Mouse (Mus musculus) liver, embryonic 15.5 days (tissue): ENCODE data around the gene Slc2a13. TPM values are rescaled to one million over a fixed set of nuclear protein-coding genes. Genes with fewer than 3 reads are reported as not detected.

Experiments used
- ATAC-seq: fragments of 200-750 bp; cut with Nextera tagmentation; 2 replicates; pipeline ENCODE4 v1.8.0; 2017; ENCODE audit warnings: moderate number of reproducible peaks, mild to moderate bottlenecking, moderate library complexity; ENCODE audit not compliant: insufficient read depth
- H3K27ac ChIP-seq: fragments of 300-500 bp; sonication (generic); replicated peaks from 2 replicates; pipeline ENCODE4 v1.5.1; 2015; ENCODE audit warnings: mild to moderate bottlenecking, inconsistent platforms
- H3K27me3 ChIP-seq: fragments of 300-500 bp; sonication (generic); 2 replicates; pipeline ENCODE4 v1.6.1; 2015; ENCODE audit warnings: mild to moderate bottlenecking, inconsistent platforms
- H3K36me3 ChIP-seq: fragments of 300-500 bp; sonication (generic); replicated peaks from 2 replicates; pipeline ENCODE4 v1.6.1; 2015; ENCODE audit warnings: moderate library complexity, mild to moderate bottlenecking, inconsistent platforms
- H3K4me1 ChIP-seq: fragments of 300-500 bp; sonication (generic); replicated peaks from 2 replicates; pipeline ENCODE4 v1.6.1; 2015; ENCODE audit warnings: inconsistent platforms
- H3K4me2 ChIP-seq: fragments of 300-500 bp; sonication (generic); 2 replicates; pipeline ENCODE4 v1.6.1; 2015; ENCODE audit warnings: moderate library complexity, mild to moderate bottlenecking, inconsistent platforms
- H3K4me3 ChIP-seq: fragments of 300-500 bp; sonication (generic); replicated peaks from 2 replicates; pipeline ENCODE4 v1.5.1; 2015; ENCODE audit warnings: mild to moderate bottlenecking, inconsistent platforms
- H3K9ac ChIP-seq: fragments of 300-500 bp; sonication (generic); 2 replicates; pipeline ENCODE4 v1.6.1; 2015; ENCODE audit warnings: moderate library complexity, mild to moderate bottlenecking, inconsistent platforms
- H3K9me3 ChIP-seq: fragments of 300-500 bp; sonication (generic); replicated peaks from 2 replicates; pipeline ENCODE4 v1.6.1; 2016; ENCODE audit warnings: inconsistent platforms
- WGBS: fragments of 180-500 bp; shearing (Covaris S2); methylation state at CpG from one replicate; pipeline ENCODE4 v1.1.7; 2015; ENCODE audit warnings: mixed read lengths; ENCODE audit not compliant: insufficient replicate concordance; 5-methylcytosine and 5-hydroxymethylcytosine counted together
- polyA plus RNA-seq: library from polyadenylated mRNA; unstranded; fragments of >200 nt; fragmentation: Nextera tagmentation; extraction: Ambion mirVana; gene quantifications from 2 replicates; pipeline ENCODE4 v1.2.1, GENCODE M21; 2015

The Slc2a13 gene
- polyA plus RNA-seq, 1 experiment from 2014 or later: 0.08 TPM

GRCm38 (mm10) chr15:91566784-91567183 lies 6.3 kb downstream of the Slc2a13 start:
- Histone ChIP-seq H3K4me2 (no peak overlapping the region), H3K4me3 (no peak overlapping the region), H3K27ac (no peak overlapping the region), H3K36me3 (no peaks in the 10 kb centered on the region), H3K4me1 (no peaks in the 10 kb centered on the region), H3K9me3 (no peaks in the 10 kb centered on the region), H3K27me3 (peaks cover 31% of the 10 kb centered on the region), H3K9ac (no peak overlapping the region)
- WGBS: 56% methylated on average over 8 of the region's 8 CpGs
- no peak for ATAC-seq

- 69% methylated on average over 11 of the region's 11 CpGs for WGBS
- Histone ChIP-seq H3K9me3 (no peaks in the 10 kb centered on the region), H3K4me2 (no peak overlapping the region), H3K36me3 (no peaks in the 10 kb centered on the region), H3K9ac (no peak overlapping the region), H3K27me3 (peaks cover 15% of the 10 kb centered on the region), H3K4me3 (no peak overlapping the region), H3K4me1 (no peaks in the 10 kb centered on the region), H3K27ac (no peak overlapping the region)
- ATAC-seq: no peak
These were observed 7.9 kb downstream of the Slc2a13 start for GRCm38 (mm10) chr15:91565025-91565605.

GRCm38 (mm10) chr15:91561728-91562127 lies 11.3 kb downstream of the Slc2a13 start:
- 69% methylated on average over 6 of the region's 6 CpGs for WGBS
- no peaks in the 10 kb centered on the region for H3K36me3 ChIP-seq
- no peak overlapping the region for H3K27ac ChIP-seq
- no peak overlapping the region for H3K9ac ChIP-seq
- H3K4me2 ChIP-seq: no peak overlapping the region
- no peak for ATAC-seq
- H3K4me3 ChIP-seq: no peak overlapping the region
- no peaks in the 10 kb centered on the region for H3K4me1 ChIP-seq
- H3K9me3 ChIP-seq: no peaks in the 10 kb centered on the region
- H3K27me3 ChIP-seq: no peaks in the 10 kb centered on the region

GRCm38 (mm10) chr15:91555336-91555736 lies 17.7 kb downstream of the Slc2a13 start:
- H3K36me3 ChIP-seq: no peaks in the 10 kb centered on the region
- no peaks in the 10 kb centered on the region for H3K9me3 ChIP-seq
- no peak for ATAC-seq
- no peak overlapping the region for H3K4me2 ChIP-seq
- no peak overlapping the region for H3K4me3 ChIP-seq
- 68% methylated on average over 6 of the region's 6 CpGs for WGBS
- H3K27me3 ChIP-seq: no peaks in the 10 kb centered on the region
- no peaks in the 10 kb centered on the region for H3K4me1 ChIP-seq
- H3K9ac ChIP-seq: no peak overlapping the region
- H3K27ac ChIP-seq: no peak overlapping the region

- no peaks in the 10 kb centered on the region for H3K36me3 ChIP-seq
- no peaks in the 10 kb centered on the region for H3K9me3 ChIP-seq
- H3K4me3 ChIP-seq: no peak overlapping the region
- no peak overlapping the region for H3K4me2 ChIP-seq
- H3K27ac ChIP-seq: no peak overlapping the region
- no peak for ATAC-seq
- H3K4me1 ChIP-seq: no peaks in the 10 kb centered on the region
- 56% methylated on average over 12 of the region's 12 CpGs for WGBS
- H3K9ac ChIP-seq: no peak overlapping the region
- H3K27me3 ChIP-seq: no peaks in the 10 kb centered on the region
These were observed 24.3 kb downstream of the Slc2a13 start for GRCm38 (mm10) chr15:91548586-91549268.

GRCm38 (mm10) chr15:91544586-91544985 lies 28.5 kb downstream of the Slc2a13 start:
- Histone ChIP-seq H3K36me3 (no peaks in the 10 kb centered on the region), H3K4me2 (no peak overlapping the region), H3K27ac (no peak overlapping the region), H3K4me3 (no peak overlapping the region), H3K27me3 (no peaks in the 10 kb centered on the region), H3K4me1 (no peaks in the 10 kb centered on the region), H3K9me3 (no peaks in the 10 kb centered on the region), H3K9ac (no peak overlapping the region)
- ATAC-seq: no peak
- 60% methylated on average over 4 of the region's 4 CpGs for WGBS

- no peak for ATAC-seq
- no peak overlapping the region for H3K27ac ChIP-seq
These were observed 34.6 kb downstream of the Slc2a13 start for GRCm38 (mm10) chr15:91538439-91538838.

GRCm38 (mm10) chr15:91526876-91527275 lies 46.2 kb downstream of the Slc2a13 start:
- H3K36me3 ChIP-seq: no peaks in the 10 kb centered on the region
- H3K9me3 ChIP-seq: no peaks in the 10 kb centered on the region
- H3K27ac ChIP-seq: no peak overlapping the region
- H3K27me3 ChIP-seq: no peaks in the 10 kb centered on the region
- H3K4me1 ChIP-seq: no peaks in the 10 kb centered on the region
- no peak overlapping the region for H3K4me2 ChIP-seq
- H3K4me3 ChIP-seq: no peak overlapping the region
- no peak overlapping the region for H3K9ac ChIP-seq
- 71% methylated on average over 2 of the region's 2 CpGs for WGBS
- ATAC-seq: no peak

More at GRCm38 (mm10) chr15:91538439-91538838, 34.6 kb downstream of the Slc2a13 start:
- Histone ChIP-seq H3K36me3 (no peaks in the 10 kb centered on the region), H3K9me3 (no peaks in the 10 kb centered on the region), H3K9ac (no peak overlapping the region), H3K27me3 (no peaks in the 10 kb centered on the region), H3K4me1 (no peaks in the 10 kb centered on the region), H3K4me2 (no peak overlapping the region), H3K4me3 (no peak overlapping the region)

- no peak for ATAC-seq
- 52% methylated on average over 3 of the region's 3 CpGs for WGBS
- H3K4me3 ChIP-seq: no peak overlapping the region
- H3K27me3 ChIP-seq: no peaks in the 10 kb centered on the region
- H3K27ac ChIP-seq: no peak overlapping the region
- H3K4me1 ChIP-seq: no peaks in the 10 kb centered on the region
- H3K36me3 ChIP-seq: no peaks in the 10 kb centered on the region
- no peak overlapping the region for H3K9ac ChIP-seq
- no peak overlapping the region for H3K4me2 ChIP-seq
- H3K9me3 ChIP-seq: no peaks in the 10 kb centered on the region
These were observed 46.9 kb downstream of the Slc2a13 start for GRCm38 (mm10) chr15:91526166-91526565.

- Histone ChIP-seq H3K9me3 (no peaks in the 10 kb centered on the region), H3K4me1 (no peaks in the 10 kb centered on the region), H3K27ac (no peak overlapping the region), H3K9ac (no peak overlapping the region), H3K4me3 (no peak overlapping the region), H3K4me2 (no peak overlapping the region), H3K36me3 (no peaks in the 10 kb centered on the region), H3K27me3 (no peaks in the 10 kb centered on the region)
- no peak for ATAC-seq
- WGBS: 68% methylated on average over 10 of the region's 10 CpGs
These were observed 48.6 kb downstream of the Slc2a13 start for GRCm38 (mm10) chr15:91524451-91524850.

GRCm38 (mm10) chr15:91503291-91503690 lies 69.8 kb downstream of the Slc2a13 start:
- WGBS: 65% methylated on average over 6 of the region's 6 CpGs
- no peaks in the 10 kb centered on the region for H3K36me3 ChIP-seq
- no peaks in the 10 kb centered on the region for H3K9me3 ChIP-seq
- ATAC-seq: no peak
- H3K4me3 ChIP-seq: no peak overlapping the region
- H3K4me2 ChIP-seq: no peak overlapping the region
- no peak overlapping the region for H3K27ac ChIP-seq
- H3K4me1 ChIP-seq: no peaks in the 10 kb centered on the region
- no peak overlapping the region for H3K9ac ChIP-seq
- H3K27me3 ChIP-seq: no peaks in the 10 kb centered on the region

- H3K36me3 ChIP-seq: no peaks in the 10 kb centered on the region
- no peak overlapping the region for H3K4me2 ChIP-seq
- H3K27ac ChIP-seq: no peak overlapping the region
- H3K9ac ChIP-seq: no peak overlapping the region
- no peaks in the 10 kb centered on the region for H3K4me1 ChIP-seq
- ATAC-seq: no peak
- no peaks in the 10 kb centered on the region for H3K27me3 ChIP-seq
- no peaks in the 10 kb centered on the region for H3K9me3 ChIP-seq
- 87% methylated on average over 1 of the region's 1 CpGs for WGBS
- no peak overlapping the region for H3K4me3 ChIP-seq
These were observed 70.4 kb downstream of the Slc2a13 start for GRCm38 (mm10) chr15:91502661-91503060.
